Mouse (Mus musculus) liver, embryonic 12.5 days (tissue): ENCODE measurements around the gene Vtcn1. TPM values are rescaled to one million over a fixed set of nuclear protein-coding genes. Genes with fewer than 3 reads are reported as not detected.
A peak's percentile ranks its signal among the peaks of the same experiment; 100 is the strongest.

Experiments used
- ATAC-seq: fragments of 200-750 bp; cut with Nextera tagmentation; 2 replicates; pipeline ENCODE4 v1.8.0; 2017; ENCODE audit warnings: moderate number of reproducible peaks, mild to moderate bottlenecking, moderate library complexity
- H3K27ac ChIP-seq: fragments of 300-500 bp; sonication (generic); 2 replicates; pipeline ENCODE4 v1.5.1; 2016; ENCODE audit warnings: mild to moderate bottlenecking
- H3K27me3 ChIP-seq: fragments of 300-500 bp; sonication (generic); replicated peaks from 2 replicates; pipeline ENCODE4 v1.6.1; 2016; ENCODE audit warnings: mild to moderate bottlenecking, moderate library complexity
- H3K36me3 ChIP-seq: fragments of 300-500 bp; sonication (generic); 2 replicates; pipeline ENCODE4 v1.6.1; 2016; ENCODE audit warnings: mild to moderate bottlenecking, moderate library complexity
- H3K4me1 ChIP-seq: fragments of 300-500 bp; sonication (generic); 2 replicates; pipeline ENCODE4 v1.6.1; 2016
- H3K4me2 ChIP-seq: fragments of 300-500 bp; sonication (generic); 2 replicates; pipeline ENCODE4 v1.6.1; 2016; ENCODE audit warnings: mild to moderate bottlenecking, moderate library complexity
- H3K4me3 ChIP-seq: fragments of 300-500 bp; sonication (generic); 2 replicates; pipeline ENCODE4 v1.5.1; 2016; ENCODE audit warnings: mild to moderate bottlenecking, moderate library complexity
- H3K9ac ChIP-seq: fragments of 300-500 bp; sonication (generic); 2 replicates; pipeline ENCODE4 v1.6.1; 2016; ENCODE audit warnings: mild to moderate bottlenecking, moderate library complexity
- H3K9me3 ChIP-seq: fragments of 300-500 bp; sonication (generic); replicated peaks from 2 replicates; pipeline ENCODE4 v1.6.1; 2016; ENCODE audit warnings: mild to moderate bottlenecking, moderate library complexity
- WGBS: fragments of 180-500 bp; shearing (Covaris S2); methylation state at CpG from one replicate; pipeline ENCODE4 v1.1.7; 2016; ENCODE audit not compliant: insufficient replicate concordance; 5-methylcytosine and 5-hydroxymethylcytosine counted together
- polyA plus RNA-seq: library from polyadenylated mRNA; unstranded; fragments of >200 nt; fragmentation: Nextera tagmentation; extraction: Ambion mirVana; gene quantifications from 2 replicates; pipeline ENCODE4 v1.2.1, GENCODE M21; 2016

Gene Vtcn1
- polyA plus RNA-seq, 1 experiment from 2014 or later = not detected

DNA sequence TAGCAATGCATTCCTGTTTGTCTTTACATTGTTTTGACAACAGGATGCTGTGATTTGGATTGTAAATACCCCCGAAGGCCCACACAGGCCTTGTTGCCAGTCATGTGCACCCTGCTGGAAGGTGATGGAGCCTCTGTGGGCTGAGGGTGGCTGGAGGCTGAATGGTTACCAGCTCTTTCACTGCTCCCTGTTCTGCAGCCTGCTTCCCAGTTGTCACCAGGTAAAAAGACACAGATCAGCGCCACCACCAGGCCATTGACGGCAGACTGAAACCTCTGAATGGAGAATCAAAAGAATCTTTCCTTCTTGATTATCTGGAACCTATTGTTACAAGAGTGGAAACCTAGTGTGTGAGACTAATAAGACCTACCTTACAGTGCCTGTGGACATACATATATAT, 81.7 kb downstream of the Vtcn1 start:
- H3K4me2 ChIP-seq = no peak overlapping the region
- no peak overlapping the region for H3K4me3 ChIP-seq
- no peaks in the 10 kb centered on the region for H3K36me3 ChIP-seq
- WGBS = 43% methylated on average over 3 of the region's 3 CpGs
- H3K9ac ChIP-seq = no peak overlapping the region
- 0 out of 2 replicates have a peak, but pooled peaks cover 6% of the 10 kb centered on the region for H3K27me3 ChIP-seq
- peaks cover 5% of the 10 kb centered on the region; the same call in 1 of the 2 replicates for H3K4me1 ChIP-seq
- ATAC-seq = no peak
- no peak overlapping the region for H3K27ac ChIP-seq
- no peaks in the 10 kb centered on the region for H3K9me3 ChIP-seq

GRCm38 (mm10) chr3:100908594-100908993, 83.3 kb downstream of the Vtcn1 start:
- WGBS = 27% methylated on average over 6 of the region's 6 CpGs

DNA sequence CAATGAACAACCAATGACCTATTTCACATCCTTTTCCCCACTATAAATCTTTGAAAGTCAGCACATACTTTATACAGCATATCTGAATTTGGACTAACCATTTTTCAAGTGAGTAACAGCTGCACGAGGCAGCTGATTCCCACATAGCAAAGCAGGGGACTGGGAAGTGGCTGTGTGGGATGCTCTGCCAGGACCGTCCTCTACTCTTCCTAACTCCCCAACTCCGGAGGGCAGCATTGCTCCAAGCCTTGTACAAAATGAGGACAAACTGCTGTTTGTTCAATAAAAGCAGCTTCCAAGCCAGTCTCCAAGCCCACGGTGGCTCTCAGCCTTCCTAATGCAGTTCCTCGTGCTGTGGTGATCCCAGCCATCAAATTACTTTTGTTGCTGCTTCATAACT, 85.4 kb downstream of the Vtcn1 start:
- H3K9ac ChIP-seq = no peak overlapping the region
- H3K4me2 ChIP-seq = no peak overlapping the region
- no peak overlapping the region for H3K4me3 ChIP-seq
- no peak for ATAC-seq
- 52% methylated on average over 5 of the region's 5 CpGs for WGBS
- no peaks in the 10 kb centered on the region for H3K36me3 ChIP-seq
- H3K4me1 ChIP-seq = peaks cover 5% of the 10 kb centered on the region; the same call in 1 of the 2 replicates
- H3K9me3 ChIP-seq = no peaks in the 10 kb centered on the region
- H3K27ac ChIP-seq = no peak overlapping the region
- 0 out of 2 replicates have a peak, but pooled peaks cover 6% of the 10 kb centered on the region for H3K27me3 ChIP-seq

More at GRCm38 (mm10) chr3:100908594-100908993, 83.3 kb downstream of the Vtcn1 start:
- no peak for ATAC-seq
- Histone ChIP-seq H3K27ac (no peak overlapping the region), H3K4me1 (peaks cover 5% of the 10 kb centered on the region; the same call in 1 of the 2 replicates), H3K4me3 (no peak overlapping the region), H3K27me3 (0 out of 2 replicates have a peak, but pooled peaks cover 6% of the 10 kb centered on the region), H3K36me3 (no peaks in the 10 kb centered on the region), H3K4me2 (no peak overlapping the region), H3K9ac (no peak overlapping the region), H3K9me3 (no peaks in the 10 kb centered on the region)

DNA sequence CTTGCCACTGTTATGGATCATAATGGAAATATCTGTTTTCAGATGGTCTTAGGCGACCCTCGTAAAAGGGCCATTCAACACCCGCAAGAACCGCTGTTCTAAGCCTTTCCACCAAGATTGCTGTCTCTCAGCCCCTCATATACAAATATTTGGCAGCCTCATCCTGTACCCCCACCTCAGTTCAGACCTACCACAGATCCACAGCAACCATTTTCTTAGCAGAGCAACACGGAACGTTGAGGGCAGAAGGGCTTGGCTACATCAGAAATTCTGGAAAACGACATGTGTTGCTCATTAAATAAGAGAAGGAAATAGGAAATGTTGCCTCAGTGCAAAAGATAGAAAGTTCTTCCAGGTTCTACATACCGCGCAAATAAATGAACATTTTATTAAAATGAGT, 85.8 kb downstream of the Vtcn1 start:
- H3K36me3 ChIP-seq = no peaks in the 10 kb centered on the region
- 73% methylated on average over 9 of the region's 9 CpGs for WGBS
- H3K4me2 ChIP-seq = no peak overlapping the region
- 0 out of 2 replicates have a peak, but pooled peaks cover 6% of the 10 kb centered on the region for H3K27me3 ChIP-seq
- H3K9me3 ChIP-seq = no peaks in the 10 kb centered on the region
- H3K4me3 ChIP-seq = no peak overlapping the region
- H3K4me1 ChIP-seq = peaks cover 3% of the 10 kb centered on the region; the same call in 1 of the 2 replicates
- H3K9ac ChIP-seq = no peak overlapping the region
- no peak for ATAC-seq
- no peak overlapping the region for H3K27ac ChIP-seq

DNA sequence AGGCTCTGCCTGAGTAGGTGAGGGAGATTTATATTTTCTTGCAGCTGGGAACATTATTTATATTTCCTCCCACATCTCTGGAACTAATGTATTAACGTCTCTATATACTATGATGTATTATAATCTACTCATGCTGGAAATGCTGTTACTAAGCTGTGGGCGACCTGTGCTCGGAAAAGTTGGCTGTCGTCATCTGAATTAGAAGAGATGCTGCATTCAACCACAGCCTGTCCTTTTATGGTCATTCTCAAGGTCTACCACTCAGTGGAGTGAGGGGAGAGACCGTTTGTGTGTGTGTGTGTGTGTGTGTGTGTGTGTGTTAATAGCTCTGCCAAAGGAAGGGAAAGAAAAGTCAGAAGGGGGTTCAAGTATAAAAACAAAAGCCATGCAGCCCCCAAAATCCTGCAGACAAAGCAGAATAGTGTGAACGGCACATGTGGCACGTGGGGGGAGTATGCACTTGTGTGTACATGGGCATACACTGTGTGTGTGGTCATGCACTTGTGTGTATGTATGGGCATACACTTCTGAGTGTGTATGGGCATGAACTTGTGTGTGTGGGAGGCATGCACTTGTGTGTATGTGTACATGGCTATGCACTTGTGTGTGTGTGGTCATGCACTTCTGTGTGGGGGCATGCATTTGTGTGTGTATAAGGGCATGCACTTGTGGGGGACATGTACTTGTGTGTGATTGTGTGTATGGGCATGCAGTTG, 86.4 kb downstream of the Vtcn1 start:
- ATAC-seq = no peak
- WGBS = 54% methylated on average over 7 of the region's 7 CpGs
- H3K36me3 ChIP-seq = no peaks in the 10 kb centered on the region

DNA sequence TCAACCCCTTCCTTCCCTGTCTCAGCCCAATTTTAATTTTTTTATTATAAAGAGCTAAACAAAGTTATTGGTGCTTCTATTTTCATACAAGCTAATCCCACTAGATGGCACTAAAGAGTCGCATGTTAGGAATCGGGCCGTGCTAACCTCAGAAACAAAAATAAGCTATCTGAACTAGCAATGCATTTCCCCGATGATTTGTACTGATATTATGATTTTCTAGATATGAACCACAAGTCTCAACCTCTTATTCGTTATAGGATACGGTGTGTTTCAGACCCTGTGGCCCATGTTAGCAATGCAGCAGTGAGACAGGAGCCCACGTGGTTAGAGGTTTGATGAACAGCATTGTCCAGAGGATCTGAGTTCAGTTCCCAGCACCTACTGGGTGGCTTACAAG, 91.6 kb downstream of the Vtcn1 start:
- no peak for ATAC-seq
- H3K36me3 ChIP-seq = no peaks in the 10 kb centered on the region
- H3K9me3 ChIP-seq = no peaks in the 10 kb centered on the region
- peaks cover 10% of the 10 kb centered on the region; the same call in 1 of the 2 replicates for H3K27me3 ChIP-seq
- no peak overlapping the region for H3K4me3 ChIP-seq
- peaks cover 17% of the 10 kb centered on the region for H3K4me1 ChIP-seq
- no peak overlapping the region for H3K27ac ChIP-seq
- H3K4me2 ChIP-seq = peak overlapping the region; percentile 25
- WGBS = 13% methylated on average over 7 of the region's 7 CpGs
- no peak overlapping the region for H3K9ac ChIP-seq

More for the DNA sequence above, 86.4 kb downstream of the Vtcn1 start:
- Histone ChIP-seq H3K27ac (no peak overlapping the region), H3K4me1 (no peaks in the 10 kb centered on the region), H3K4me3 (no peak overlapping the region), H3K27me3 (0 out of 2 replicates have a peak, but pooled peaks cover 6% of the 10 kb centered on the region), H3K4me2 (no peak overlapping the region), H3K9me3 (no peaks in the 10 kb centered on the region), H3K9ac (no peak overlapping the region)

- Histone ChIP-seq H3K4me2 (peak overlapping the region; percentile 84), H3K27me3 (peaks cover 10% of the 10 kb centered on the region; the same call in 1 of the 2 replicates), H3K36me3 (no peaks in the 10 kb centered on the region), H3K27ac (no peak overlapping the region), H3K9ac (peak overlapping the region; percentile 77; the same call in 1 of the 2 replicates), H3K4me1 (peaks cover 35% of the 10 kb centered on the region), H3K4me3 (peak overlapping the region; percentile 69), H3K9me3 (no peaks in the 10 kb centered on the region)
- no peak for ATAC-seq
- WGBS = 73% methylated on average over 9 of the region's 9 CpGs
These were observed 95.4 kb downstream of the Vtcn1 start for GRCm38 (mm10) chr3:100920611-100921140.

DNA sequence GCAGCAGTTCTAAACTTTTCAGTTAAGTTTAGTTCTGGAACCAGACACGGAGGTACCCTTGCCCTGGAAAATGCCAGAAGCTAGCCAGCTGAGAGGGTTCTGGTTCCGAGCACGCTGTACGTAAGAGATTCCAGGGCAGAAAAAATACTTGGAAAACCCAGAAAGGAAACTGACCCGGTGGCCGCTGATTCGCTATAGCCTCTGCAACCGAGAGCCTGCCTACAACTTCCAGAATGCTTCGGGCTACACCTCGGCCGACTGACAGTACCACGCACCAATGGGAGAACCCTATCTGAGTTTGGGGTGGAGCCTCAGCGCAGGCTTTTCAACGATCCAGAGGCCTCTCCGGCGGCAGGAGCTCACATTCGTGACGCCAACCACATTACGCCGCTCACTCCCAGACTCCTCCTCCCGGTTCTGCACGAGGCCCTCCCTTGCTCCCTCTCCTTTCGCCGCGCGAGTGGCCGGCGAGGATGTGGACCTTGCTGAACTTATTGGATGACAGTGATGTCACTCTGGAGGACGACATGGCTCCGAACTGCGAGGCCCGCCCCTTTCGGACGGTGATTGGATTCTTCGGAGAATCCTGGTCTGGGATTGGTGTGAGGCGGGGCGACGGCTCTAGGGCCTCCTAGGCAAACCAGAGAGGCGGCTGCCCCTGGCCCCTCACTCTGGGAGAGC, 96.7 kb downstream of the Vtcn1 start, which contains the start of gene Trim45:
Gene Trim45 (plus strand): TSS at position 378 of the 681 bp plus-strand sequence.
- Histone ChIP-seq H3K27ac (peak within 1 kb of the TSS; percentile 69), H3K4me1 (peaks cover 34% of the 10 kb centered on the region), H3K9me3 (no peaks in the 10 kb centered on the region), H3K4me2 (peak within 1 kb of the TSS; percentile 84), H3K4me3 (peak within 1 kb of the TSS; percentile 69), H3K27me3 (peaks cover 10% of the 10 kb centered on the region; the same call in 1 of the 2 replicates), H3K9ac (peak within 1 kb of the TSS; percentile 77), H3K36me3 (no peaks in the 10 kb centered on the region)
- ATAC-seq = peak; percentile 96
- under 1% methylated on average over 39 of the region's 39 CpGs for WGBS

- peak; percentile 48 for ATAC-seq
- Histone ChIP-seq H3K9ac (peak overlapping the region; percentile 72), H3K4me1 (peaks cover 32% of the 10 kb centered on the region), H3K4me3 (peak overlapping the region; percentile 69), H3K27ac (peak overlapping the region; percentile 51; the same call in 1 of the 2 replicates), H3K27me3 (peaks cover 8% of the 10 kb centered on the region; the same call in 1 of the 2 replicates), H3K4me2 (peak overlapping the region; percentile 84), H3K36me3 (no peaks in the 10 kb centered on the region), H3K9me3 (no peaks in the 10 kb centered on the region)
- WGBS = 31% methylated on average over 28 of the region's 28 CpGs
These were observed 97.5 kb downstream of the Vtcn1 start for GRCm38 (mm10) chr3:100922506-100923375.

GRCm38 (mm10) chr3:100924065-100924732, 98.9 kb downstream of the Vtcn1 start:
- 73% methylated on average over 6 of the region's 6 CpGs for WGBS
- H3K9me3 ChIP-seq = no peaks in the 10 kb centered on the region
- H3K27me3 ChIP-seq = no peaks in the 10 kb centered on the region
- no peak overlapping the region for H3K9ac ChIP-seq
- no peak overlapping the region for H3K4me2 ChIP-seq
- H3K4me3 ChIP-seq = no peak overlapping the region
- peaks cover 5% of the 10 kb centered on the region; the same call in 1 of the 2 replicates for H3K36me3 ChIP-seq
- peaks cover 32% of the 10 kb centered on the region for H3K4me1 ChIP-seq
- H3K27ac ChIP-seq = no peak overlapping the region
- ATAC-seq = no peak

- no peak overlapping the region for H3K4me2 ChIP-seq
- H3K36me3 ChIP-seq = peaks cover 5% of the 10 kb centered on the region; the same call in 1 of the 2 replicates
- H3K9me3 ChIP-seq = no peaks in the 10 kb centered on the region
- H3K27me3 ChIP-seq = no peaks in the 10 kb centered on the region
- no peak overlapping the region for H3K9ac ChIP-seq
- H3K4me3 ChIP-seq = no peak overlapping the region
- WGBS = 79% methylated on average over 16 of the region's 16 CpGs
- ATAC-seq = no peak
- H3K4me1 ChIP-seq = peaks cover 32% of the 10 kb centered on the region
- H3K27ac ChIP-seq = no peak overlapping the region
These were observed 99.9 kb downstream of the Vtcn1 start for GRCm38 (mm10) chr3:100925176-100925575.
